Mouse (Mus musculus) stomach, postnatal 0 days (tissue): ENCODE results near the gene Trip11. TPM values are rescaled to one million over a fixed set of nuclear protein-coding genes. Genes with fewer than 3 reads are reported as not detected.

Experiments
- ATAC-seq: fragments of 200-750 bp; cut with Nextera tagmentation; 2 replicates; pipeline ENCODE4 v1.8.0; 2017; ENCODE audit not compliant: low FRiP score, low TSS enrichment
- DNase-seq: peaks from one replicate; pipeline ENCODE4 v3.0.0-alpha.2; 2016; ENCODE audit warnings: low spot score
- H3K27ac ChIP-seq: fragments of 300-500 bp; sonication (generic); replicated peaks from 2 replicates; pipeline ENCODE4 v1.5.1; 2014; ENCODE audit warnings: mild to moderate bottlenecking, control low read depth
- H3K27me3 ChIP-seq: fragments of 300-500 bp; sonication (generic); 2 replicates; pipeline ENCODE4 v1.6.1; 2014; ENCODE audit warnings: low read length; ENCODE audit not compliant: control insufficient read depth, insufficient read depth
- H3K36me3 ChIP-seq: fragments of 300-500 bp; sonication (generic); 2 replicates; pipeline ENCODE4 v1.6.1; 2014; ENCODE audit warnings: low read length, mixed read lengths; ENCODE audit not compliant: control insufficient read depth, insufficient read depth
- H3K4me1 ChIP-seq: fragments of 300-500 bp; sonication (generic); replicated peaks from 2 replicates; pipeline ENCODE4 v1.6.1; 2014; ENCODE audit warnings: antibody characterized with exemption; ENCODE audit not compliant: control insufficient read depth, insufficient read depth
- H3K4me2 ChIP-seq: fragments of 300-500 bp; sonication (generic); replicated peaks from 2 replicates; pipeline ENCODE4 v1.6.1; 2014; ENCODE audit warnings: low read depth, mild to moderate bottlenecking, control low read depth, moderate library complexity
- H3K4me3 ChIP-seq: fragments of 300-500 bp; sonication (generic); 2 replicates; pipeline ENCODE4 v1.5.1; 2014; ENCODE audit warnings: low read depth, low read length, control low read depth
- H3K9ac ChIP-seq: fragments of 300-500 bp; sonication (generic); 2 replicates; pipeline ENCODE4 v1.6.1; 2014; ENCODE audit warnings: mild to moderate bottlenecking, low read length, control low read depth, mixed read lengths
- H3K9me3 ChIP-seq: fragments of 300-500 bp; sonication (generic); 2 replicates; pipeline ENCODE4 v1.6.1; 2016; ENCODE audit warnings: low read length; ENCODE audit not compliant: control insufficient read depth
- CTCF ChIP-seq: IDR thresholded peaks from 2 replicates; pipeline ENCODE4 v1.5.1; 2016; ENCODE audit warnings: antibody characterized with exemption, low read depth, mild to moderate bottlenecking, moderate library complexity
- EP300 ChIP-seq: optimal IDR thresholded peaks from 2 replicates; pipeline ENCODE3; 2016; ENCODE audit warnings: antibody characterized with exemption
- WGBS: fragments of 180-500 bp; shearing (Covaris S2); extraction: QIAGEN DNeasy Blood & Tissue Kit; methylation state at CpG from one replicate; pipeline ENCODE4 v1.1.7; 2014; 5-methylcytosine and 5-hydroxymethylcytosine counted together
- polyA plus RNA-seq: library from polyadenylated mRNA; unstranded; fragments of >200 nt; fragmentation: Nextera tagmentation; extraction: Ambion mirVana; gene quantifications from 2 replicates; pipeline ENCODE4 v1.2.1, GENCODE M21; 2015

Gene Trip11
- polyA plus RNA-seq, 1 experiment from 2014 or later = 24.3 TPM

DNA sequence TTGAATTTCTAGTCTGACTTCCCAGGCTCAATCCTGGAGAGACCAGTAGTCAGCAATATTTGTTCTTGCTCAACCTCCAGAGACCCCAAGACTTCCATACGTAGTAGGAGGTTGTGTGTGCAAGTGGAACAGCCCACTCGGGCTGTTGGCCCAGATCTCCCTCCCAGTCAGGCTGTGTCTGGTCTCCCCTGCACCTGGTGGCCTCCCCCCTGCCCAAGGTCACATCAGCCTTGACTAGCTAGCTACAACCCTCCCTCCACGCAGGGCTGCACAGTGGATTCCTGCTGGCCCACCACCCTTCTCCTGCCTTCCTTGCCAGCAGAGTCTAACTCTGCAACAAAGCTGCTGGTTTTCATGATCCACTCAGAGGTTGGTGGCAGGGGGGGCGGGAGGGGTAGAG, 81.8 kb downstream of the Trip11 start:
- TF ChIP-seq EP300 (no peak), CTCF (no peak)
- peak; percentile 24; the same call in 1 of the 2 replicates for ATAC-seq
- 0 out of 2 replicates have a peak, but pooled peaks cover 3% of the 10 kb centered on the region for H3K36me3 ChIP-seq
- DNase-seq = no peak
- H3K4me3 ChIP-seq = no peak overlapping the region
- H3K9ac ChIP-seq = no peak overlapping the region
- WGBS = 50% methylated on average over 4 of the region's 4 CpGs
- H3K4me1 ChIP-seq = no peaks in the 10 kb centered on the region
- no peak overlapping the region for H3K4me2 ChIP-seq
- no peaks in the 10 kb centered on the region for H3K9me3 ChIP-seq
- peak overlapping the region; percentile 36; the same call in 1 of the 2 replicates for H3K27ac ChIP-seq
- H3K27me3 ChIP-seq = no peaks in the 10 kb centered on the region

DNA sequence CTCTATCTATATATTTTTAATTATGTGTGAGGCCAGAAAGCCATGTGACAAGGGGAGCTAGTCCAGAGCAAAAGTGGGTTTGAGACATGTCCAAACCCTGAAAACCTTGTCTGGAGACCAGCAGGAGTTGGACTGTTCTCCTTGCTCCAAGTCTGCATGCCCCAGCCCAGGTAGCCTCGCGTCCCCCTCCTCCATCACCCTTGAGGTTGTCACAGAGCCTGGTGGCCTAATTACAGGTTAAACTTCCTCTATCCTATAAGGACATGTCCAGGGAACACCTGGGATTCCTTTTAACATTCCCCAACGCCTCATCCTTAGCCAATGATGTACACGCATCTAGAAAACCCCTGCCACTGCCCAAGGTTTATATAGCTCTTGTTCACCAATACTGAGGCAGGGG, 89.9 kb downstream of the Trip11 start:
- Histone ChIP-seq H3K9me3 (no peaks in the 10 kb centered on the region), H3K9ac (no peak overlapping the region), H3K4me1 (no peaks in the 10 kb centered on the region; the same call in 1 of the 2 replicates), H3K4me2 (no peak overlapping the region), H3K27ac (no peak overlapping the region), H3K27me3 (no peaks in the 10 kb centered on the region), H3K4me3 (no peak overlapping the region), H3K36me3 (no peaks in the 10 kb centered on the region)
- no peak for DNase-seq
- TF ChIP-seq EP300 (no peak), CTCF (no peak)
- WGBS = 91% methylated on average over 4 of the region's 4 CpGs
- ATAC-seq = no peak

DNA sequence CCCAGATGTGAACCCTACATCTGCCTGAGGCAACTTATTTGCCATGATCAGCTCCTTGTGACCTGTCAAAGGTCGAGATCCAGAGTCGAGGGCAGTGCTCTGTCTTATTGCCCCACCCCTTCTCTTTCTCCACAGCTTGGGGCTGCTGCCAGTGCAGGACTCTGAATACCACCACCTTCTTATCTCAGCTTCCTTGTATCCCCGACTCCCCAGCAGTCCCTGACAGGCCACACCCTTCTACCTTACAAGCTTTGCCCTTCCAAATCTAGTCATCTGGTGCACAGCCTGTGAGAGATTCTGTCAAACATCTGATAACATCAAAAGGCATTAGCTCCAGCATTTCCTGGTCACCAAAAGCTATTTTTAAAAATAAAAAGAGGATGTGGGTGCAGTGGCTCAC, 91.5 kb downstream of the Trip11 start:
- no peak for TF ChIP-seq EP300
- WGBS = 10% methylated on average over 3 of the region's 3 CpGs

DNA sequence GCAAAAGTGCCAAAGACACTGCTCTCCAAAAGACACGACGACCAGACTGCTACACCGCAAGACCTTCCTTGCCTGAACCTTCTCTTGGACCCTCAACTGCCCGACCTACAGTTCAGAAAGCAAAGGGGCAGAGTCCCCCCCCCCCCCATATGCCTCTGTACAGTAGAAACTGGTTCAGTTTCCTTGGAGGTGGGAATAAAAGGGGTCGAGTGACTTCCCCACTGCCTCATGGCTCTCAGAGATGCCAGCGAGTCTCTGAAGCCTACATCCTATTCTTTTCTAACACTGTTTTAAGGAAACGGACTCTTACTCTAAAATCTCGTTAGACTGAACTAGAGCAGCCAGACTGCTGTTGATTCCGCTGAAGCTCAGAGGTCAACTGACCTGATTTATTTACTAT, 93.5 kb downstream of the Trip11 start:
- H3K27me3 ChIP-seq = no peaks in the 10 kb centered on the region
- ATAC-seq = no peak
- WGBS = 33% methylated on average over 9 of the region's 9 CpGs
- H3K9ac ChIP-seq = peak overlapping the region; percentile 56; the same call in 1 of the 2 replicates
- H3K36me3 ChIP-seq = no peaks in the 10 kb centered on the region
- no peak for TF ChIP-seq EP300
- no peak for TF ChIP-seq CTCF
- no peak overlapping the region for H3K27ac ChIP-seq
- H3K4me2 ChIP-seq = peak overlapping the region; percentile 89
- H3K4me3 ChIP-seq = peak overlapping the region; percentile 58
- no peaks in the 10 kb centered on the region for H3K9me3 ChIP-seq
- no peaks in the 10 kb centered on the region; the same call in 1 of the 2 replicates for H3K4me1 ChIP-seq
- no peak for DNase-seq

More for the DNA sequence above, 91.5 kb downstream of the Trip11 start:
- DNase-seq (no peak), ATAC-seq (no peak)
- Histone ChIP-seq H3K27me3 (no peaks in the 10 kb centered on the region), H3K36me3 (no peaks in the 10 kb centered on the region), H3K9ac (no peak overlapping the region), H3K9me3 (no peaks in the 10 kb centered on the region), H3K4me3 (no peak overlapping the region), H3K4me2 (no peak overlapping the region), H3K4me1 (no peaks in the 10 kb centered on the region; the same call in 1 of the 2 replicates), H3K27ac (no peak overlapping the region)

DNA sequence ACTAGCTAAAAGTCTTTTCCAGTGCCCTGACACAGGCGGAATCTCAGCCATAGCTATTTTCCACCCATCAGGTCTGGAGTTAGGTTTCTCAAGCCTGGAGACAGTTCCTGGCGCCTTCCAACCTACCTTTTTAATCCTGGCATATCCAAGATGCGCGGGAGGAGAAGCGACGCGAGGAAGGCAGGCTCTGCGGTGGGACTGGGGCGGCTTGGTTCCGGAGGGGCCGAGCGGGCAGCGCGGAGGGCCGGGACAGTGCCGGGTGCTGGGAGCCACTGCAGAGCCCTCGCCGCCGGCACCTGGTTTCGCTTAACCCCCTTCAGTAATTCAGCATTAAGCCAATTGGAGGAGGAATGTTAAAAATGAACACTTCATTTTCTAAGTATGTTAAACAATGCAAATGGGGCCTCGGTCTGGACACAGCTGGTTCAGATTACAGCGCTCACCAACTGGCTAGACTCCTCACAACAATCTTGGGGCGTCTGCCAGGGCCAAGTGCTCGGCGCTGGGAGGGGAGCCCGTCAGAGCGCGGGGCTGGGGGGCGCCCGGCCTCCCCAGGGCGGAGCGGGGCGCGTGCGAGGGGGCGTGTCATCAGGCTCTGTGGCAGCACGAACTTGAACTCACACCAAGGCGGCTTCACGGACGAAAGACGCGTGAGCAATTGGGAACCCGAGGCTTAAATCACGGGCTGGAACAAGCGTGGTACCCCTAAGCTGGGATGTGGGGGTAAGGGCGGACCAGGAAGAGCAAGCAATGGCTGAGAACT, 94.3 kb downstream of the Trip11 start, which contains the start of gene Fbln5:
TSS of gene Fbln5 (minus strand) at position 448 of the 763 bp plus-strand sequence.
- peak within 1 kb of the TSS; percentile 58 for H3K4me3 ChIP-seq
- DNase-seq = peak; percentile 58
- WGBS = 1% methylated on average over 46 of the region's 46 CpGs
- H3K27ac ChIP-seq = peak within 1 kb of the TSS; percentile 80
- peak within 1 kb of the TSS; percentile 89 for H3K4me2 ChIP-seq
- peak; percentile 85 for ATAC-seq
- TF ChIP-seq CTCF = no peak
- no peak for TF ChIP-seq EP300
- no peaks in the 10 kb centered on the region for H3K36me3 ChIP-seq
- no peaks in the 10 kb centered on the region; the same call in 1 of the 2 replicates for H3K4me1 ChIP-seq
- H3K27me3 ChIP-seq = no peaks in the 10 kb centered on the region
- peak within 1 kb of the TSS; percentile 56 for H3K9ac ChIP-seq
- no peaks in the 10 kb centered on the region for H3K9me3 ChIP-seq

DNA sequence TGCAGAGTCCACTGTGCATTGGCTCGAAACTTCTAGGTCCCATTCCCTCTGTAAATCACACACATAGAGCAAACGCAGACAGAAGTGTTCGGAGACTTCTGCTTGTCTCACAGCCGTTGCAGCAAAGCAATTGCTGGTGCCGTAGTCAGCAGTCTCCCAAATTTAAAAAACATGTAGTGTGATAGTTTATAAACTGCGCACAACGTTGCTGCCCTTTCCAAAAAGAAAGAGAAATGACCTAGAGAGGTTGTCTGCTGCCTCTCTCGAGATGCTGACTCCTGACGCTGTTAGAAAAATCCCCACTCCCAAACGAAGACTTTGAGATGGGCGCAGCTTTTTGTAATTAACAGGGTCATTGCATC, 94.8 kb downstream of the Trip11 start:
- Histone ChIP-seq H3K4me3 (peak overlapping the region; percentile 58), H3K4me1 (no peaks in the 10 kb centered on the region; the same call in 1 of the 2 replicates), H3K9me3 (no peaks in the 10 kb centered on the region), H3K27me3 (no peaks in the 10 kb centered on the region), H3K36me3 (no peaks in the 10 kb centered on the region), H3K4me2 (peak overlapping the region; percentile 89), H3K27ac (peak overlapping the region; percentile 80), H3K9ac (peak overlapping the region; percentile 56)
- TF ChIP-seq EP300 (no peak), CTCF (no peak)
- WGBS = 12% methylated on average over 11 of the region's 11 CpGs
- ATAC-seq (no peak), DNase-seq (no peak)
